Mouse (Mus musculus) lung, adult 2 months (tissue): Measurements from ENCODE around the gene Spef1. TPM values are rescaled to one million over a fixed set of nuclear protein-coding genes. Genes with fewer than 3 reads are reported as not detected.

Experiments
- DNase-seq: peaks from one replicate; pipeline ENCODE4 v3.0.0; 2022
- H3K4me1 ChIP-seq: fragments of 200-500 bp; 2 replicates; pipeline ENCODE4 v1.6.1; 2011; ENCODE audit warnings: low read length; ENCODE audit not compliant: control insufficient read depth, insufficient read depth
- H3K4me3 ChIP-seq: fragments of 200-500 bp; replicated peaks from 2 replicates; pipeline ENCODE3; 2011; ENCODE audit warnings: low read depth, mild to moderate bottlenecking, control low read depth, low read length; ENCODE audit errors: extremely low read depth
- CTCF ChIP-seq: fragments of 200-500 bp; IDR thresholded peaks from 2 replicates; pipeline ENCODE4 v1.5.1; 2011; ENCODE audit warnings: mild to moderate bottlenecking, low read length, control low read depth; ENCODE audit not compliant: insufficient read depth
- POLR2A ChIP-seq: fragments of 200-500 bp; IDR thresholded peaks from 2 replicates; pipeline ENCODE4 v1.6.1; 2011; ENCODE audit warnings: low read depth, mild to moderate bottlenecking, control low read depth, low read length, borderline replicate concordance; ENCODE audit errors: extremely low read depth
- WGBS: fragments of 180-500 bp; shearing (Covaris S2); methylation state at CpG from one replicate; pipeline ENCODE4 v1.1.7; 2018; 5-methylcytosine and 5-hydroxymethylcytosine counted together
- polyA plus RNA-seq: library from polyadenylated mRNA; depleted of rRNA; stranded (reverse); fragments of >200 nt; gene quantifications from 2 replicates; pipeline ENCODE4 v1.2.3, GENCODE M21; 2012

Spef1 gene
- polyA plus RNA-seq, 1 experiment: 16.6 TPM

GRCm38 (mm10) chr2:131143007-131143780, 43.9 kb downstream of the Spef1 start:
- H3K4me1 ChIP-seq: peaks cover 8% of the 10 kb centered on the region
- H3K4me3 ChIP-seq: no peak overlapping the region
- 74% methylated on average over 22 of the region's 22 CpGs for WGBS
- no peak for TF ChIP-seq POLR2A
- no peak for TF ChIP-seq CTCF
- DNase-seq: no peak

DNA sequence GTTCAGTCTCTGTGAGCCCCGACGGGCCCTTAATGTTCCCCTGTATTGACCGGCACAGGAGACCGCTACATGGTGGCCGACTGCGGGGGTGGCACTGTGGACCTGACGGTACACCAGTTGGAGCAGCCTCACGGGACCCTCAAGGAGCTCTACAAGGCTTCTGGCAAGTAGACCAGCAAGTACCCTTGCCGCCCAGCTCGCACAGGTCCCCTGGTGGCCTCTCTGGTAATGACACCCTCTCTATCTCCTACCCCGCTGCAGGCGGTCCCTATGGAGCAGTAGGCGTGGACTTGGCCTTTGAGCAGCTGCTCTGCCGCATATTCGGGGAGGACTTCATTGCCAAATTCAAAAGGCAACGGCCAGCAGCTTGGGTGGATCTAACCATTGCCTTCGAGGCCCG, 44.5 kb downstream of the Spef1 start:
- H3K4me1 ChIP-seq: peaks cover 8% of the 10 kb centered on the region
- no peak for TF ChIP-seq POLR2A
- peak; percentile 82 for TF ChIP-seq CTCF
- H3K4me3 ChIP-seq: no peak overlapping the region
- peak; percentile 70 for DNase-seq
- 36% methylated on average over 18 of the region's 18 CpGs for WGBS

GRCm38 (mm10) chr2:131141336-131141986, 45.6 kb downstream of the Spef1 start:
- no peak for TF ChIP-seq CTCF
- Histone ChIP-seq H3K4me1 (peaks cover 8% of the 10 kb centered on the region), H3K4me3 (no peak overlapping the region)
- DNase-seq: no peak
- WGBS: 86% methylated on average over 8 of the region's 8 CpGs

DNA sequence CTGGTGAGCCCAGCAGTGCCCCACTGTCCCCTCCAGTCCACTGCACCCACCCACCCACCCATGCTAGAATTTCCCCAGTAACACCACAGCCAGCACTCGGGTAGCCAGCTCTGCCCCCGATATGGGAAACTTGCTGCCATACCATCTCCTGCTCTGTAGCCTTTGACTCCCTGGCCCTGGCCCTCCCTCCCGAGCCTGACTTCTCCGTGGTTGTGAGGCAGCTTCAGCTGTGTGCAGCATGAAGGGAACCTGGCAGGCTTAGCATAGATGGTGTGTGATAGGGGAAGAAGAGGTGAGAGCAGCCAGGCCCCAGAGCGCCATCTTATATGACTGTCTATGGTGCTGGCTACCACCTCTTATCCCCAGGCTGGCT, 46.6 kb downstream of the Spef1 start:
- TF ChIP-seq CTCF (no peak), POLR2A (no peak)
- WGBS: 39% methylated on average over 5 of the region's 5 CpGs

GRCm38 (mm10) chr2:131139886-131140532, 47.1 kb downstream of the Spef1 start:
- no peak for TF ChIP-seq POLR2A
- TF ChIP-seq CTCF: no peak
- no peak for DNase-seq
- H3K4me3 ChIP-seq: no peak overlapping the region
- H3K4me1 ChIP-seq: peaks cover 10% of the 10 kb centered on the region
- WGBS: 17% methylated on average over 5 of the region's 5 CpGs

More for the DNA sequence above, 46.6 kb downstream of the Spef1 start:
- H3K4me1 ChIP-seq: peaks cover 8% of the 10 kb centered on the region
- H3K4me3 ChIP-seq: no peak overlapping the region
- no peak for DNase-seq

GRCm38 (mm10) chr2:131139287-131139686, 47.8 kb downstream of the Spef1 start:
- 84% methylated on average over 5 of the region's 5 CpGs for WGBS
- Histone ChIP-seq H3K4me1 (peaks cover 14% of the 10 kb centered on the region), H3K4me3 (no peak overlapping the region)
- TF ChIP-seq CTCF (no peak), POLR2A (no peak)
- no peak for DNase-seq

GRCm38 (mm10) chr2:131138760-131139159, 48.3 kb downstream of the Spef1 start:
- no peak for TF ChIP-seq CTCF
- no peak for TF ChIP-seq POLR2A
- H3K4me1 ChIP-seq: peaks cover 18% of the 10 kb centered on the region
- no peak for DNase-seq
- no peak overlapping the region for H3K4me3 ChIP-seq
- WGBS: 88% methylated on average over 7 of the region's 7 CpGs

- TF ChIP-seq CTCF (no peak), POLR2A (no peak)
- Histone ChIP-seq H3K4me1 (peaks cover 18% of the 10 kb centered on the region), H3K4me3 (no peak overlapping the region)
- WGBS: 74% methylated on average over 4 of the region's 4 CpGs
- no peak for DNase-seq
These were observed 48.8 kb downstream of the Spef1 start for GRCm38 (mm10) chr2:131138296-131138695.

GRCm38 (mm10) chr2:131135521-131136139, 51.5 kb downstream of the Spef1 start:
- peaks cover 16% of the 10 kb centered on the region for H3K4me1 ChIP-seq
- no peak overlapping the region for H3K4me3 ChIP-seq
- WGBS: 51% methylated on average over 11 of the region's 11 CpGs
- TF ChIP-seq CTCF (no peak), POLR2A (no peak)
- DNase-seq: peak; percentile 3

DNA sequence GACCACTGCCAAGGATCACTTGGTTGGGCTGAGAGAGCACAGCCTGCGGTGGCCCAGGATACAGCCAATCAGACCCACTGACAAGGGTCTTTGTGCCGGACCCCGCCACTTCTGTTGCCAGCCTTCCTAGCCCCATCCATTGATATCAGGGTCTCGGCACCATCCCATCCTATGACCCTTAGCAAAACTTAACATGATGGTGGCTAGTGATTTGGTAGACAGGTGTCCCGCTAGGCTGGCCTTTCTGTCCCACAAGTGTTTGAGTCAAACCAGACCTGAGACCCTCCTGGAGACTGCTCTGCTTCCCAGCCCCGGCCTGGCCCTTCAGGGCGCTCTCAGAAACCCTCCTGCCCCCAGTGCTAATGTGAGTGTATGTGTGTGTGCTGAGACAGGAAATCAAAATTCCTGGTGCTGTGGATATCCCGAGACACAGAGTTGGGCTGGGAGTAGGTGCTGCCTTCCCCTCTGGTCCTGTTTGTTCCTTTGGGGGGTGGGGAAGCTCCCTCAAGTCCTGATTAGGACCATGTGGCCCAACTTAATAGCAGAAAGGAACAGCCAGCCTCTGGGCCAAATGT, 52.2 kb downstream of the Spef1 start:
- H3K4me1 ChIP-seq: peaks cover 11% of the 10 kb centered on the region
- 58% methylated on average over 8 of the region's 8 CpGs for WGBS
- no peak for DNase-seq
- no peak overlapping the region for H3K4me3 ChIP-seq
- TF ChIP-seq CTCF (no peak), POLR2A (no peak)
